Mouse (Mus musculus) olfactory bulb, adult 2 months (tissue): ENCODE measurements around the gene Rtca. TPM values are rescaled to one million over a fixed set of nuclear protein-coding genes. Genes with fewer than 3 reads are reported as not detected.

Experiments used
- H3K27ac ChIP-seq: fragments of 200-500 bp; 2 replicates; pipeline ENCODE4 v1.5.1; 2012; ENCODE audit warnings: low read depth, low read length; ENCODE audit not compliant: insufficient read depth
- H3K4me1 ChIP-seq: fragments of 200-500 bp; 2 replicates; pipeline ENCODE4 v1.6.1; 2012; ENCODE audit warnings: low read length; ENCODE audit not compliant: control insufficient read depth, insufficient read depth
- H3K4me3 ChIP-seq: fragments of 200-500 bp; 2 replicates; pipeline ENCODE4 v1.5.1; 2012; ENCODE audit warnings: mild to moderate bottlenecking, low read depth, low read length, moderate library complexity; ENCODE audit not compliant: insufficient read depth
- CTCF ChIP-seq: fragments of 200-500 bp; IDR thresholded peaks from 2 replicates; pipeline ENCODE4 v1.5.1; 2012; ENCODE audit warnings: low read depth, mild to moderate bottlenecking, low read length, moderate library complexity; ENCODE audit not compliant: insufficient read depth
- POLR2A ChIP-seq: fragments of 200-500 bp; IDR thresholded peaks from 2 replicates; pipeline ENCODE4 v1.6.1; 2012; ENCODE audit warnings: mild to moderate bottlenecking, low read depth, low read length, moderate library complexity; ENCODE audit not compliant: insufficient read depth
- WGBS: fragments of 180-500 bp; shearing (Covaris S2); methylation state at CpG from one replicate; pipeline ENCODE4 v1.1.7; 2018; 5-methylcytosine and 5-hydroxymethylcytosine counted together
- polyA plus RNA-seq: library from polyadenylated mRNA; stranded (reverse); fragments of >200 nt; gene quantifications from 2 replicates; pipeline ENCODE4 v1.2.4, GENCODE M21; 2012; ENCODE audit warnings: low replicate concordance; ENCODE audit not compliant: missing spikeins, insufficient read depth, insufficient read length

Rtca gene
- polyA plus RNA-seq, 1 experiment, result not detected

- Histone ChIP-seq H3K4me3 (no peak overlapping the region), H3K27ac (no peak overlapping the region), H3K4me1 (no peaks in the 10 kb centered on the region)
- TF ChIP-seq POLR2A (no peak), CTCF (no peak)
- 85% methylated on average over 9 of the region's 9 CpGs for WGBS
Measured at GRCm38 (mm10) chr3:116444327-116444726, 63.7 kb downstream of the Rtca start.

- Histone ChIP-seq H3K4me1 (no peaks in the 10 kb centered on the region), H3K4me3 (no peak overlapping the region), H3K27ac (no peak overlapping the region)
- TF ChIP-seq CTCF (no peak), POLR2A (no peak)
- 78% methylated on average over 1 of the region's 1 CpGs for WGBS
Measured at GRCm38 (mm10) chr3:116442788-116443187, 65.2 kb downstream of the Rtca start.

GRCm38 (mm10) chr3:116441518-116442205 lies 66.3 kb downstream of the Rtca start:
- Histone ChIP-seq H3K27ac (no peak overlapping the region), H3K4me1 (no peaks in the 10 kb centered on the region), H3K4me3 (no peak overlapping the region)
- no peak for TF ChIP-seq CTCF
- no peak for TF ChIP-seq POLR2A
- 95% methylated on average over 15 of the region's 15 CpGs for WGBS

GRCm38 (mm10) chr3:116440066-116440997 lies 67.7 kb downstream of the Rtca start:
- Histone ChIP-seq H3K4me1 (no peaks in the 10 kb centered on the region), H3K27ac (no peak overlapping the region), H3K4me3 (no peak overlapping the region)
- 70% methylated on average over 8 of the region's 8 CpGs for WGBS
- TF ChIP-seq CTCF (no peak), POLR2A (no peak)

Other genes starting within 250 kb of the Rtca start
- gene Cdc14a, start 84.2 kb downstream of the Rtca start, polyA plus RNA-seq, result not detected in 2 replicates
- not detected in 2 replicates for gene Dbt, start 4.9 kb upstream of the Rtca start, polyA plus RNA-seq
- not detected in 2 replicates for gene Lrrc39, start 54.8 kb upstream of the Rtca start, polyA plus RNA-seq
- gene Sass6, start 86.8 kb upstream of the Rtca start, polyA plus RNA-seq, result not detected in 2 replicates
- gene Trmt13, start 106.4 kb upstream of the Rtca start, polyA plus RNA-seq, result not detected in 2 replicates
- gene Mfsd14a, start 154.5 kb upstream of the Rtca start, polyA plus RNA-seq, result not detected in 2 replicates
- not detected in 2 replicates for gene Gm43191, start 173.1 kb upstream of the Rtca start, polyA plus RNA-seq
- gene Slc35a3, start 204.6 kb upstream of the Rtca start, polyA plus RNA-seq, result not detected in 2 replicates